Mouse (Mus musculus): ENCODE measurements around the gene Cldn4. TPM values are rescaled to one million over a fixed set of nuclear protein-coding genes. Genes with fewer than 3 reads are reported as not detected.

Gene Cldn4
- total and polyA plus RNA-seq, 3 experiments = 0.17 to 0.51 TPM; not detected in 1

- TF ChIP-seq ZC3H11A (IDR thresholded peaks at IDR 0.05; ENCODE audit: low read depth, low read length) (no peak), TCF12 (IDR thresholded peaks at IDR 0.05; ENCODE audit: low read depth, low read length) (no peak), USF2 (conservative IDR thresholded peaks at IDR 0.05; ENCODE audit: low read depth, low read length) (no peak), ZMIZ1 (IDR thresholded peaks at IDR 0.05; ENCODE audit: low read depth, low read length) (no peak), ETS1 (conservative IDR thresholded peaks at IDR 0.05; ENCODE audit: low read depth, low read length) (no peak), MAZ (IDR thresholded peaks at IDR 0.05; ENCODE audit: low read depth, low read length) (no peak), CTCF (conservative IDR thresholded peaks at IDR 0.05 in 1 of 2, IDR thresholded peaks at IDR 0.05 in 1 of 2; ENCODE audit: low read depth in 2 of 2, low read length in 2 of 2) (no peak)
- H3K4me3 ChIP-seq (replicated peaks in 1 of 3; ENCODE audit: low read depth in 2 of 3, low read length in 2 of 3, poor library complexity in 1 of 3) = no peak overlapping the region
- no peak overlapping the region for H3K4me2 ChIP-seq (ENCODE audit: insufficient read depth, low read depth, poor library complexity, severe bottlenecking)
- peaks cover 30% of the 10 kb centered on the region for H3K27me3 ChIP-seq (replicated peaks)
- no peak overlapping the region for H3K9ac ChIP-seq (ENCODE audit: insufficient read depth, low read depth)
- no peak overlapping the region for H3K27ac ChIP-seq (ENCODE audit: insufficient read depth, low read depth)
- no peaks in the 10 kb centered on the region for H3K36me3 ChIP-seq (replicated peaks in 1 of 2; ENCODE audit: control insufficient read depth in 1 of 2, insufficient read depth in 1 of 2, low read length in 1 of 2)
- dilution Hi-C loops (cut with MboI; ENCODE audit: extremely low pct_ligation_motif_present, extremely low pct_unique_long_range_greater_than_20kb, low sequenced_read_pairs) = no loop called here
- H3K4me1 ChIP-seq (ENCODE audit: control insufficient read depth in 1 of 2, insufficient read depth in 2 of 2) = peaks cover 5 to 28% of the 10 kb centered on the region in 2 experiments; a peak in 3 of 4 replicates
- no peak for DNase-seq (ENCODE audit: extremely low read depth)
- no peaks in the 10 kb centered on the region for H3K79me2 ChIP-seq (replicated peaks; ENCODE audit: control insufficient read depth, extremely low read depth, insufficient read depth, poor library complexity, severe bottlenecking)
- in situ Hi-C loops (cut with MboI; ENCODE audit: low pct_ligation_motif_present, low pct_unique_long_range_greater_than_20kb, low sequenced_read_pairs) = no loop called here
- H3K9me3 ChIP-seq (replicated peaks; ENCODE audit: low read length) = peaks cover 28% of the 10 kb centered on the region
Measured at GRCm38 (mm10) chr5:134933281-134933680, 13.5 kb downstream of the Cldn4 start.

GRCm38 (mm10) chr5:134932903-134933276 is 13.8 kb downstream of the Cldn4 start:
- Histone ChIP-seq H3K9ac (ENCODE audit: insufficient read depth, low read depth) (no peak overlapping the region), H3K4me2 (ENCODE audit: insufficient read depth, low read depth, poor library complexity, severe bottlenecking) (peak overlapping the region; percentile 68), H3K27ac (ENCODE audit: insufficient read depth, low read depth) (no peak overlapping the region), H3K27me3 (replicated peaks) (peaks cover 33% of the 10 kb centered on the region), H3K9me3 (replicated peaks; ENCODE audit: low read length) (peaks cover 28% of the 10 kb centered on the region), H3K4me1 (ENCODE audit: control insufficient read depth in 1 of 2, insufficient read depth in 2 of 2) (peaks cover 5 to 28% of the 10 kb centered on the region in 2 experiments; a peak in 3 of 4 replicates), H3K36me3 (replicated peaks in 1 of 2; ENCODE audit: control insufficient read depth in 1 of 2, insufficient read depth in 1 of 2, low read length in 1 of 2) (no peaks in the 10 kb centered on the region), H3K4me3 (replicated peaks in 1 of 3; ENCODE audit: low read depth in 2 of 3, low read length in 2 of 3, poor library complexity in 1 of 3) (peak overlapping the region in 2 of 3 experiments; percentile 49 to 71), H3K79me2 (replicated peaks; ENCODE audit: control insufficient read depth, extremely low read depth, insufficient read depth, poor library complexity, severe bottlenecking) (no peaks in the 10 kb centered on the region)
- in situ Hi-C loops (cut with MboI; ENCODE audit: low pct_ligation_motif_present, low pct_unique_long_range_greater_than_20kb, low sequenced_read_pairs) (no loop called here), dilution Hi-C loops (cut with MboI; ENCODE audit: extremely low pct_ligation_motif_present, extremely low pct_unique_long_range_greater_than_20kb, low sequenced_read_pairs) (no loop called here)
- DNase-seq (ENCODE audit: extremely low read depth) = peak; percentile 62
- TF ChIP-seq MAX (IDR thresholded peaks at IDR 0.05; ENCODE audit: low read length) (0 out of 2 replicates have a peak, but pooled peaks have one; percentile 15), MAFK (IDR thresholded peaks at IDR 0.05; ENCODE audit: insufficient replicate concordance, low read length) (no peak), BHLHE40 (IDR thresholded peaks at IDR 0.05; ENCODE audit: low read depth, low read length) (no peak), POLR2A (IDR thresholded peaks at IDR 0.05; ENCODE audit: low read depth, low read length) (no peak), MAZ (IDR thresholded peaks at IDR 0.05; ENCODE audit: low read depth, low read length) (no peak), USF2 (conservative IDR thresholded peaks at IDR 0.05; ENCODE audit: low read depth, low read length) (no peak), RAD21 (IDR thresholded peaks at IDR 0.05; ENCODE audit: low read depth, low read length) (peak; percentile 54), ZMIZ1 (IDR thresholded peaks at IDR 0.05; ENCODE audit: low read depth, low read length) (no peak), RCOR1 (conservative IDR thresholded peaks at IDR 0.05; ENCODE audit: low read depth, low read length) (no peak), ELF1 (IDR thresholded peaks at IDR 0.05; ENCODE audit: low read depth, low read length) (no peak), MYC (IDR thresholded peaks at IDR 0.05; ENCODE audit: low read depth, low read length) (peak; percentile 44; the same call in 1 of the 2 replicates), CTCF (conservative IDR thresholded peaks at IDR 0.05 in 1 of 2, IDR thresholded peaks at IDR 0.05 in 1 of 2; ENCODE audit: low read depth in 2 of 2, low read length in 2 of 2) (peak in 1 of 2 experiments; percentile 69; a peak in 2 of 4 replicates), SMC3 (IDR thresholded peaks at IDR 0.05; ENCODE audit: low read depth, low read length) (peak; percentile 62), SIN3A (IDR thresholded peaks at IDR 0.05; ENCODE audit: low read length) (no peak)
